Mouse (Mus musculus) urinary bladder, postnatal 10 days (tissue): ENCODE measurements around the gene Rorc.

Source experiments
- DNase-seq: peaks from one replicate; pipeline ENCODE4 v3.0.0; 2022; ENCODE audit warnings: low spot score

Rorc gene

GRCm38 (mm10) chr3:94430980-94431379 is 58.4 kb downstream of the Rorc start:
- no peak for DNase-seq

- no peak for DNase-seq
Measured at GRCm38 (mm10) chr3:94434305-94434704, 61.7 kb downstream of the Rorc start.

GRCm38 (mm10) chr3:94436420-94436819 is 63.8 kb downstream of the Rorc start:
- DNase-seq = no peak

DNA sequence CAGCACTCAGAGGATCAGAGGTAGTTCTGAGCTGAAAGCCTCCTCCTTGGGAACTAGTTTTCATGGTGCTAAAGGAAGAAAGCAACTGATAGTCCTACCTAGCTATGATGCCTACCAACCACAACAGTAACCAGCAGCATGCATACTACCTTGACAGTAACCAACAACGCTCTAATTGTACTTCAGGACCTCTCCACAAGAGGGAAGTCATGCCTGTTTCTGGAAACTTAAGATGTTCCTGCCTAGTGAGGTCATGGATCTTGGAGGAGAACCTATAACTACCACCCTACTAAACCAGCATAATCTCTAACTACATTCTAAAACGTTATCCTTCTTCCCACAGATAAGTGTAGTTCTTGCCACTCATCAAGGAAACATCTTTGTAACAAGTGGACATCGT is 68.6 kb downstream of the Rorc start:
- DNase-seq = no peak

DNA sequence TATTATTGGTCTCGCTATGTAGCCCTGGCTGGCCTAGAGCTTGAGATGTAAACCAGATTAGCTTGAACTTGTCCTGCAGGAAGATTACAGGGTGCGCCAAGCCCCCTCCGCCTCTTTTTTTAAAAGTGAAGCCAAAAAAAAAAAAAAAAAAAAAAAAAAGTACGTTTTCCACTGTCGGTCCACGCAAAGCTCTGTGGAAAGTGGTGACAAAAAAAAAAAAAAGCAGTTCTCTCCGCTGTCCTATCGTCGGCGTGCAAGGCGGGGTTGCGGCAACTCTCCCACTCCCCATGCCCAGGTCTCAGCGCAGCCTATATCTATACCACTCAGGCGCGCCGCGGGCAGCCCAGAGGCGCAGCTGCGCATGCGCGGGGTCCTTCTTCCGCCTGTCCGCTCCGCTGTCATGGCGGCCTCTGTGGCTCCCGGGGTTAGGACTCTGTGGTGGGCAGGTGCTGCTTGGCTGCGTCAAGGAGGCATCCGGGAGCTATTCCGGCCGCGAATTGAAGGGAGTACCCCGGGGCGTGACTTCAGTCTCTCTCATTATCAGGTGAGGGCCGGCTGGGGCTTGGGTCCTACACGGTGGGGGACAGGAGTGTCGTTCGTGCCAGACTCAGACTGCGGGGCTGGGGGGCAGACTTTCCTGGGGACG is 70.5 kb downstream of the Rorc start, which contains the start of gene Mrpl9:
Gene Mrpl9 (plus strand): TSS at position 368 of the 646 bp plus-strand sequence.
- peak; percentile 80 for DNase-seq

DNA sequence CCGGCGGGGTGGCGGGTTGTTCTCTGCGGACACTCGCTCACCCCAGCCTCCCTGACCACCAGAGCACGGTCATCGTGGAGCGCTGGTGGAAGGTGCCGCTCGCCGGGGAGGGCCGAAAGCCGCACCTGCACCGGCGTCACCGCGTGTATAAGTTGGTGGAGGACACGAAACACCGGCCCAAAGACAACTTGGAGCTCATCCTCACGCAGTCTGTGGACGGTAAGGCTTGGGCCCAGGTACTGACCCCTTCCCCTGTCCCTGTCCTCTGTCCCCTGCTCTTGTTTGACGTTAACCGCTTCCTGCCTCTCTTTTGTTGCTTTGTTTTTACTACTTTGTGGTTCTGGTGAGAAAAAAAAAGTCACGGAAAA is 71.0 kb downstream of the Rorc start, which contains the start of gene Oaz3:
Gene Oaz3 (minus strand): TSS at position 319 of the 368 bp plus-strand sequence.
- no peak for DNase-seq
